Mouse (Mus musculus) embryonic facial prominence, embryonic 11.5 days (tissue): ENCODE data around the gene Hapln2. TPM values are rescaled to one million over a fixed set of nuclear protein-coding genes. Genes with fewer than 3 reads are reported as not detected.

Experiments
- ATAC-seq: fragments of 200-750 bp; cut with Nextera tagmentation; replicated peaks from 2 replicates; pipeline ENCODE4 v1.8.0; 2017; ENCODE audit warnings: low read depth; ENCODE audit not compliant: insufficient number of reproducible peaks, low FRiP score, low TSS enrichment
- DNase-seq: peaks from one replicate; pipeline ENCODE4 v3.0.0-alpha.2; 2015; ENCODE audit warnings: low spot score
- H3K27ac ChIP-seq: fragments of 300-500 bp; sonication (generic); replicated peaks from 2 replicates; pipeline ENCODE4 v1.5.1; 2014; ENCODE audit warnings: mild to moderate bottlenecking, low read depth, low read length, control low read depth
- H3K27me3 ChIP-seq: fragments of 300-500 bp; sonication (generic); 2 replicates; pipeline ENCODE4 v1.6.1; 2014; ENCODE audit warnings: mild to moderate bottlenecking, low read length, moderate library complexity, mixed read lengths; ENCODE audit not compliant: control insufficient read depth, insufficient read depth
- H3K36me3 ChIP-seq: fragments of 300-500 bp; sonication (generic); replicated peaks from 2 replicates; pipeline ENCODE4 v1.6.1; 2014; ENCODE audit warnings: low read depth, mild to moderate bottlenecking, low read length, moderate library complexity, mixed read lengths; ENCODE audit not compliant: control insufficient read depth, insufficient read depth
- H3K4me1 ChIP-seq: fragments of 300-500 bp; sonication (generic); 2 replicates; pipeline ENCODE4 v1.6.1; 2014; ENCODE audit warnings: low read length, mixed read lengths; ENCODE audit not compliant: control insufficient read depth, insufficient read depth
- H3K4me2 ChIP-seq: fragments of 300-500 bp; sonication (generic); 2 replicates; pipeline ENCODE4 v1.6.1; 2014; ENCODE audit warnings: low read depth, mild to moderate bottlenecking, control low read depth, low read length, moderate library complexity
- H3K4me3 ChIP-seq: fragments of 300-500 bp; sonication (generic); 2 replicates; pipeline ENCODE4 v1.5.1; 2014; ENCODE audit warnings: low read depth, low read length, control low read depth
- H3K9ac ChIP-seq: fragments of 300-500 bp; sonication (generic); replicated peaks from 2 replicates; pipeline ENCODE4 v1.6.1; 2014; ENCODE audit warnings: mild to moderate bottlenecking, control low read depth, low read length
- H3K9me3 ChIP-seq: fragments of 300-500 bp; sonication (generic); replicated peaks from 2 replicates; pipeline ENCODE4 v1.6.1; 2016; ENCODE audit warnings: mild to moderate bottlenecking, low read length, inconsistent platforms, mixed read lengths; ENCODE audit not compliant: control insufficient read depth
- WGBS: fragments of 180-500 bp; shearing (Covaris S2); extraction: QIAGEN DNeasy Blood & Tissue Kit; methylation state at CpG from one replicate; pipeline ENCODE4 v1.1.7; 2014; 5-methylcytosine and 5-hydroxymethylcytosine counted together
- polyA plus RNA-seq: library from polyadenylated mRNA; unstranded; fragments of >200 nt; fragmentation: Nextera tagmentation; extraction: Ambion mirVana; gene quantifications from 2 replicates; pipeline ENCODE4 v1.2.1, GENCODE M21; 2014

Hapln2 gene
- polyA plus RNA-seq, 1 experiment from 2014 or later, result not detected

DNA sequence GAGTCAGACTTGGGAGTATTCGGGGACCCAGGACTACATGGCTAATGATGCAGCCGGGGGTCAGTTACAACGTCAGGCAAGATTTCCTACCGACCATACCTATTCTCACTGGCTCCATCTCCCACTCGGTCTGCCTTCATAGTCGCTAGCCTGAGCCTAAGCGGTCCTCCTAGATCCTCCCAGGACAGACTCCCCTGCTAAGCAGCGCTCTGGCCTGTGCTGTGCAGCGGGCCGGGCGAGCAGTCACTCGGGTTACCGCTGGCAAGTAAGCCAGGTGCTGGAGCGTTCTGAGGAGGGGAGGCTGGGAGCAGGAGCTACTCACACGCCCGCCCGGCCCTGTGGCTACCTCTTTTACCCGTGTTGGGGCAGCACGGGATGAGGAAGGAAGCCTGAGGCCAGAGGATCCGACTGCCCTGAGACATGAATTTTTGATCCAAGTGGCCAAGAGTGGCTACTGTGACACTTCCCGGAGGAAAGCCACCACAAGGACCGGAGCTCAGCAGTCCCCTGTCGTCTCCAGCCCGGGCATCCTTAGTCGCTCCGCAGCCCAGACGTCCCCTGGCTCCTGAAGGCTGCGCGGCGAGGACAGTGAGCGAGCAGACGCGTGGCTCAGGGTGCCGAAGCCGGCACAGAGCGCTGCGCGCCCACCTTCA, 28.0 kb downstream of the Hapln2 start:
- Histone ChIP-seq H3K9me3 (no peaks in the 10 kb centered on the region), H3K36me3 (no peaks in the 10 kb centered on the region), H3K4me2 (peak overlapping the region; percentile 71; the same call in 1 of the 2 replicates), H3K27me3 (peaks cover 81% of the 10 kb centered on the region), H3K27ac (no peak overlapping the region), H3K4me1 (peaks cover 7% of the 10 kb centered on the region), H3K9ac (no peak overlapping the region), H3K4me3 (peak overlapping the region; percentile 18)
- no peak for ATAC-seq
- no peak for DNase-seq
- WGBS, result 1% methylated on average over 38 of the region's 38 CpGs

DNA sequence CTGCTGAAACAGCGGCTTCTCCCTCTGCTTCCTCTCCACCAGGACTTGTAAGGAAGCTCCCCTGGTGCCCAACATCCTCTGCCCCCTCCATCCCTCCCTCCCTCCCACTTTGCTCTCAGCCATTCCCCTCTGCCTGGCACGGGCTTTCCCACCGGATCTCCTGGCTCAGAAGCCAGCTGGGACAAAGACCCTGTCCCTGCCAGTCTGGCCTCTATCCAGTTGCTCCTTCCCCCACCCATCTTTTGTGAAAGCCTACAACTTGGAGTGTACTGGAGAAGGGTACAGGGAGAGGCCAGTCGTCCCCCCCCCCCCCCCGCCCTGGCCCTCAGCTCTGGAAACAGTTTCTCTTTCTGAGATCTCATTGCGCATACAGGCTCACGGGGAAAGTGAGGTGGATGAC, 28.6 kb downstream of the Hapln2 start:
- no peak overlapping the region for H3K4me2 ChIP-seq
- DNase-seq, result no peak
- no peak overlapping the region for H3K4me3 ChIP-seq
- no peak for ATAC-seq
- H3K36me3 ChIP-seq, result no peaks in the 10 kb centered on the region
- no peaks in the 10 kb centered on the region for H3K9me3 ChIP-seq
- H3K4me1 ChIP-seq, result peaks cover 7% of the 10 kb centered on the region
- H3K27ac ChIP-seq, result no peak overlapping the region
- 3% methylated on average over 7 of the region's 7 CpGs for WGBS
- no peak overlapping the region for H3K9ac ChIP-seq
- H3K27me3 ChIP-seq, result peaks cover 81% of the 10 kb centered on the region

DNA sequence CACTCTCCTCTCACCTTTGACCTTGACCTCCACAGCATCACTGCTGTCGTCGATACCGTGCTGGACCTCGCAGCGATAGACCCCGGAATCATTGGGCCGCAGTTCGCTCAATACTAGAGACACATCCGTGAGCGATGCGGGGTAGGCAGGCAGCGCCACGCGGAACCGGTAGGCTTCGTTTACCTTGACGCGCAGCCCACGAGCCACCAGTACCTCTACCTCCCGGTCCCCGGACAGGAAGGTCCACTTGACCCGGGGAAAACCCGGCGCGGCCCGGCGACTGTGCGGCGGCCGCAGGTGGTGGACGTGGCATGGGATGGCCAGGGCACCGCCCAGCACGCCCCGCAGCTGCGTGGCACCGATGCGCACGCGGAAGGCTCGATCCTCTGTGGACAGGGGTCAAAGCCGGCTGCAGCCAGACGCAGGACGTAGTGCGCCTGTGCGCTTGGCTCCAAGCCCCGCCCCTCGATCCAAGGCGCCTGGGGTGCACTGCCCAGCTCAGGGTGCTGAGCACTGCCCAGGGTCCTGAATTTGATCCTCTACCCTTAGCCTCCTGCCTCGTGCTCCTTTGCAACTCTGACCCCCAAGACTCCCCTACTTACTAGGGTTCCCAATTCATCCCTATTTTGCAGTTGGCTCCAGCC, 30.3 kb downstream of the Hapln2 start:
- Histone ChIP-seq H3K4me3 (peak overlapping the region; percentile 25), H3K36me3 (no peaks in the 10 kb centered on the region), H3K27me3 (peaks cover 82% of the 10 kb centered on the region), H3K4me1 (peaks cover 7% of the 10 kb centered on the region), H3K9ac (no peak overlapping the region; the same call in 1 of the 2 replicates), H3K9me3 (no peaks in the 10 kb centered on the region), H3K4me2 (peak overlapping the region; percentile 57), H3K27ac (no peak overlapping the region)
- ATAC-seq, result 0 out of 2 replicates have a peak, but pooled peaks have one; percentile 36
- WGBS, result under 1% methylated on average over 49 of the region's 49 CpGs
- no peak for DNase-seq

DNA sequence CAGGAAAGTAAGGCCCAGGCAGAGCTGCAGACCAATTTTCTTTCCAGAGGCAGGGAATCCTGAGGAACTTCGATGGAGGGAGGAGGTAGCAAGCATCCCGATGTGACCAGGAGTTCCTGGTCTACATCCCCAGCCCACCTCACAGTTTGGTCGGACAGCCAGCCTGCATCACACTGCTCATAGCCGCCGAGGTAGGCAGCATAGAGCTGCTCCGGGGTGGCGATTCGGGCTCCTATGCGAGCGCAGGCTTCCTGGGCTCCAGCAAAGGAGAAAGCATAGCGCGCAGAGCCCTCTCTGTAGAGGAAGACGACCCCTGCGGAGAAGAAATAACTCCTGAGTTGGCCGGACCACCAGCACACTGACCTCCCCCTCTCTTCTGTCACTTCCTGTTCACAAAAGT, 31.0 kb downstream of the Hapln2 start:
- H3K4me3 ChIP-seq, result no peak overlapping the region
- DNase-seq (no peak), ATAC-seq (no peak)
- H3K36me3 ChIP-seq, result no peaks in the 10 kb centered on the region
- no peak overlapping the region for H3K27ac ChIP-seq
- no peaks in the 10 kb centered on the region for H3K9me3 ChIP-seq
- H3K4me2 ChIP-seq, result no peak overlapping the region
- H3K27me3 ChIP-seq, result peaks cover 76% of the 10 kb centered on the region
- H3K4me1 ChIP-seq, result peaks cover 7% of the 10 kb centered on the region
- H3K9ac ChIP-seq, result no peak overlapping the region
- WGBS, result under 1% methylated on average over 15 of the region's 15 CpGs

DNA sequence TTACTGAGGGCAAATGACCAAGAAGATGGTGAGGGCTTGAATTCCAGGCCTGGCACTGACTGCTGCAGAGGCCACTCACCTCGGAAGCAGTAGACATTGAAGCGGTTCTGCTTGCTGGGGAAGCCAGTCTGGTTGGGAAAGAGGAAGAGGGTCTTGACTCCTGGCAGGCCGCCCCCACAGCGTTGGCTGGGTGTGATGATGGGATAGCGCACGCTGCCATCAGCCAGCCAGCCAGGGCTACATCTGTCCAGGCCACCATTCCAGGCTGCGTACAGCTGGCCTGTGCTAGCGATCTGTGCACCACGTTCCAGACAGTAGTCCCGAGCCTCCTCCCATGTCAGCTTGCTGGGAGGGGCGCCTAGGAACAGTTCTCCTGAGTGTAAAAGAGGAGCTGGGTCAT, 32.1 kb downstream of the Hapln2 start:
- DNase-seq, result no peak
- Histone ChIP-seq H3K4me1 (peaks cover 7% of the 10 kb centered on the region), H3K4me2 (no peak overlapping the region), H3K4me3 (no peak overlapping the region), H3K9me3 (no peaks in the 10 kb centered on the region), H3K9ac (no peak overlapping the region), H3K27ac (no peak overlapping the region), H3K36me3 (no peaks in the 10 kb centered on the region), H3K27me3 (peaks cover 71% of the 10 kb centered on the region)
- no peak for ATAC-seq
- 28% methylated on average over 11 of the region's 11 CpGs for WGBS

DNA sequence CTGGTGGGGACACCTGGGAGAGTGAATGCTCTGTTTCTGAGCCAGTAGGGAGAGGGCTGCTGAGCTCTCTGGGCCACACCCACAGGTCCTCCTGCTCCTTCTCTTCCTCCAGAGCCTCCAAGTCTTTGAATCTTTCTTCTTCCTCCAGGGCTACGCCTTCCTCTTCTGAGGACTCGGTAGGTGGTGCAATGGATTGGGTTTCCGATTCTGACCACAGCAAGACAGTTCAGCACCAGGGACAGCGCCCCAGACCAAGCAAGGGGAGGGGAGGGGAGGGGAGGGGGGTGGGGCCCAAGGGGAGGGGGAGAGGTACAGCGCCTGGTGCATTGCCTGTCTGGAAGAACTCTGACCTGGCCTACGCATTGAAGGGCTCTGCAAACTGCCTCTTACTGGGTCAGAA, 33.9 kb downstream of the Hapln2 start:
- H3K4me1 ChIP-seq, result peaks cover 2% of the 10 kb centered on the region
- no peak for ATAC-seq
- 0% methylated on average over 6 of the region's 6 CpGs for WGBS

DNA sequence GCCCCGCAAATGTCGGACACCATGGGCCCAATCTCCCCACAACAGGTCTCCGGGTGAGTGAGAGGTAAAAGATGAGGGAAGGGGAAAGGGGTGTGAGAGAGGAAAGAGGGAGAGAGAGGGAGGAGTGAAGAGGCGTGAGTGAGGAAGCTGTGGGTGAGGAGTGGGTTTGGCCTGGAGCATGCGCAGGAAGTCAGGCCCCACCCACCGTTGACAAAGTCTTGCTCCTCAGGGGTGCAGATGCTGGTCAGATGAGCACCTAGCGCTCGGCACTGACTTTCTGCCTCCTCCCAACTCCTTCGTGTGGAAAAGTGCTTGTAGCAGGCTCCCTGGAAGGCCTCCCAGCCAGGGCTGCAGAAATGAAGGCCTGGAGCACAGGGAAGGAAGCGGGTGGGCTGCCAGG, 37.4 kb downstream of the Hapln2 start:
- WGBS, result 18% methylated on average over 10 of the region's 10 CpGs
- Histone ChIP-seq H3K36me3 (no peaks in the 10 kb centered on the region), H3K27ac (no peak overlapping the region), H3K4me3 (no peak overlapping the region), H3K9me3 (no peaks in the 10 kb centered on the region), H3K27me3 (peaks cover 23% of the 10 kb centered on the region), H3K4me2 (no peak overlapping the region), H3K4me1 (peaks cover 2% of the 10 kb centered on the region), H3K9ac (no peak overlapping the region)
- no peak for DNase-seq
- ATAC-seq, result no peak

More for the DNA sequence above, 33.9 kb downstream of the Hapln2 start:
- H3K27ac ChIP-seq, result no peak overlapping the region
- H3K4me2 ChIP-seq, result no peak overlapping the region
- peaks cover 58% of the 10 kb centered on the region for H3K27me3 ChIP-seq
- H3K36me3 ChIP-seq, result no peaks in the 10 kb centered on the region
- peak; percentile 82 for DNase-seq
- H3K4me3 ChIP-seq, result no peak overlapping the region
- no peak overlapping the region for H3K9ac ChIP-seq
- no peaks in the 10 kb centered on the region for H3K9me3 ChIP-seq

DNA sequence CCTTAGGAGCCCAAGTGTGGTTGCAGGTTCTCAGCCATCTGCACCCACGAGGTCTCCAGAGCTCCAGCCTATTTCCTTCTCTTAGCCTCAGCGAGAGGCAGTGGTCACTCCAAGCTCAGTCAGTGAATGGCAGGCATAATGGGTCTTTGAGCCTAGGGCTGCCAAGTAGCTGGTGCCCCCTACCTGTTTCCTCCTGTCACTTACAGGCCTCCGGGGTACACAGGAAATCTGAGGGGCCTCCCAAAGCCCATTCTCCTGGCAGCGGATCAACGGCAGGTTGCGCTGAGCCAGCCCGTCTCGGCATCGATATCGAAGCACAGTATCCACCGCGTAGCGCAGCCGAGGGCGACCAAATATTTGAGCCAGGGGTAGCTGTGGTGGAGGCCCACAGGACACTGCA, 39.3 kb downstream of the Hapln2 start:
- Histone ChIP-seq H3K4me1 (peaks cover 7% of the 10 kb centered on the region), H3K9ac (peak overlapping the region; percentile 58), H3K36me3 (no peaks in the 10 kb centered on the region), H3K4me2 (peak overlapping the region; percentile 77), H3K9me3 (no peaks in the 10 kb centered on the region), H3K4me3 (peak overlapping the region; percentile 27; the same call in 1 of the 2 replicates), H3K27me3 (peaks cover 19% of the 10 kb centered on the region), H3K27ac (no peak overlapping the region)
- ATAC-seq (no peak), DNase-seq (no peak)
- WGBS, result 4% methylated on average over 15 of the region's 15 CpGs
